In the genomic region with DNA sequence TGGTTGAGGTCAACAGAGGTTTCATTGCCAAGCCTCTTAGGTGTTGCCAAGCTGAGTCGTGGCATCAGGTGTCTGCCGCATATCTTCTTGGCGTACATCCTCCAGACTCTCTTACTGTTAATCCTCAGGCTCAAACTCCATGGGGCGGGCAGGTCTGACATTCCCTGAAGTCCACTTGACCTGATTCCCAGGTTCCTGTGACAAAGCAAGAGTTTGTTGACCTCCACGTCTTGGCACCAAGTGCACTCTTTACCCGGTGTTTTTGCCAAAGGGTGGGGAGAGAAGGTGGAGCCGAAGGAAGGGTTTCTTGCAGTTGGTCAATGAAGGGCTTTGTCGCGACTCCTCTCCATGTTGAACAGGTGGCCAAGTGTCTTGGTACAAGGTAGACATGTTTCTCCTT, we compare ENCODE assay signal across 22 mouse cellular contexts.
DNase-seq lines count a peak whose midpoint lies in the region; TF ChIP-seq lines count a peak whose summit lies in the region.
"Had no signal": no experiment of that assay in that cellular context is flagged by ENCODE, and none has a peak within 500 bp of the region (broad histone marks: within the 10 kb centered on the region; RNA-seq: fewer than 3 reads in every experiment).

No protein-coding gene starts in this region.

- no peaks in the 10 kb centered on the region for H3K4me1 ChIP-seq in kidney, adult 2 months (ENCODE audit: control insufficient read depth, insufficient read depth, low read length)
- H3K4me1 ChIP-seq in lung, adult 2 months (ENCODE audit: control insufficient read depth, insufficient read depth, low read length) = no peaks in the 10 kb centered on the region
- H3K4me1 ChIP-seq: hindbrain, embryonic 12.5 days; intestine, embryonic 15.5 days; liver, embryonic 15.5 days; midbrain, embryonic 13.5 days had no signal

- no peak overlapping the region for H3K27ac ChIP-seq in kidney, adult 2 months (ENCODE audit: insufficient read depth, low read depth, low read length)
- H3K27ac ChIP-seq: hindbrain, embryonic 12.5 days; hindbrain, postnatal 0 days; intestine, embryonic 15.5 days; limb, embryonic 12.5 days; liver, embryonic 15.5 days; midbrain, embryonic 13.5 days; neural tube, embryonic 13.5 days had no signal

- 68% methylated on average over 9 of the region's 9 CpGs for WGBS in kidney, adult 2 months
- WGBS in lung, adult 2 months = 71% methylated on average over 9 of the region's 9 CpGs

- no peak for TF ChIP-seq CTCF in kidney, adult 2 months (conservative IDR thresholded peaks at IDR 0.05; ENCODE audit: insufficient read depth, insufficient read length, low read depth, low read length)
- TF ChIP-seq CTCF in lung, adult 2 months (IDR thresholded peaks at IDR 0.05; ENCODE audit: insufficient read depth, low read length) = no peak

- DNase-seq in gastrocnemius, adult 18-20 months (ENCODE audit: low spot score) = peak; percentile 15
- DNase-seq in gastrocnemius, postnatal 4 days (ENCODE audit: low spot score in 2 of 2) = no peak
- DNase-seq in kidney, adult 2 months = peak; percentile 87
- DNase-seq in kidney, postnatal 4 days = no peak
- DNase-seq in lung, adult 2 months = peak; percentile 42
- DNase-seq in lung, postnatal 36 days = peak; percentile 81
- no peak for DNase-seq in frontal cortex, postnatal 25 days (ENCODE audit: low spot score in 2 of 2)
- no peak for DNase-seq in layer of hippocampus, adult 18-20 months (ENCODE audit: low spot score in 2 of 2)
- DNase-seq: adrenal gland, adult 2 months; cerebellum, adult 8-10 months; cerebellum, postnatal 25 days; heart, adult 18-20 months; heart, postnatal 36 days had no signal

- H3K36me3 ChIP-seq in kidney, adult 2 months (ENCODE audit: control insufficient read depth, insufficient read depth, low read length) = no peaks in the 10 kb centered on the region
- H3K36me3 ChIP-seq: hindbrain, embryonic 12.5 days; intestine, embryonic 15.5 days; limb, embryonic 12.5 days; liver, embryonic 15.5 days; midbrain, embryonic 13.5 days; neural tube, embryonic 13.5 days had no signal

- H3K27me3 ChIP-seq in kidney, adult 2 months (replicated peaks; ENCODE audit: control insufficient read depth, insufficient read depth, low read length) = no peaks in the 10 kb centered on the region
- H3K27me3 ChIP-seq: CH12.LX; hindbrain, embryonic 12.5 days; intestine, embryonic 15.5 days; limb, embryonic 12.5 days; midbrain, embryonic 13.5 days; neural tube, embryonic 13.5 days had no signal

- no peak for TF ChIP-seq POLR2A in kidney, adult 2 months (IDR thresholded peaks at IDR 0.05; ENCODE audit: low read depth, low read length)
- TF ChIP-seq POLR2A in lung, adult 2 months (IDR thresholded peaks at IDR 0.05; ENCODE audit: borderline replicate concordance, extremely low read depth, low read depth, low read length) = no peak

- H3K4me3 ChIP-seq in kidney, adult 2 months (ENCODE audit: insufficient read depth, low read depth, low read length) = no peak overlapping the region
- no peak overlapping the region for H3K4me3 ChIP-seq in lung, adult 2 months (replicated peaks; ENCODE audit: extremely low read depth, low read depth, low read length)
- H3K4me3 ChIP-seq: hindbrain, embryonic 12.5 days; intestine, embryonic 15.5 days; limb, embryonic 12.5 days; liver, embryonic 15.5 days; megakaryocyte, embryonic 14.5 days; midbrain, embryonic 13.5 days; neural tube, embryonic 13.5 days had no signal

Comparison
In these comparisons a context has a peak if more than half of its experiments do, and no peak if none do; other contexts are left out.
1. DNase-seq: peak in gastrocnemius, adult 18-20 months (single experiment), kidney, adult 2 months (single experiment), lung, adult 2 months (single experiment) and lung, postnatal 36 days (single experiment); none in gastrocnemius, postnatal 4 days (0 of 2), kidney, postnatal 4 days (0 of 2), frontal cortex, postnatal 25 days (0 of 2) and layer of hippocampus, adult 18-20 months (0 of 2).